Mouse (Mus musculus) bone marrow, adult 2 months (tissue): ENCODE measurements around the gene Eef2k. TPM values are rescaled to one million over a fixed set of nuclear protein-coding genes. Genes with fewer than 3 reads are reported as not detected.
"Not testable (repeated sequence)": the region's sequence is repeated elsewhere in the genome, so short reads cannot be mapped to it uniquely, and the experiment has no call there.

Source experiments
- H3K27ac ChIP-seq: fragments of 200-500 bp; 2 replicates; pipeline ENCODE4 v1.5.1; 2012; ENCODE audit warnings: low read depth, mild to moderate bottlenecking, control low read depth, inconsistent platforms, low read length; ENCODE audit not compliant: control insufficient read depth, poor library complexity, insufficient read depth
- H3K4me1 ChIP-seq: fragments of 200-500 bp; 2 replicates; pipeline ENCODE4 v1.6.1; 2011; ENCODE audit warnings: low read length; ENCODE audit not compliant: control insufficient read depth, insufficient read depth
- H3K4me3 ChIP-seq: fragments of 200-500 bp; replicated peaks from 2 replicates; pipeline ENCODE3; 2011; ENCODE audit warnings: mild to moderate bottlenecking, low read depth, low read length, control low read depth; ENCODE audit not compliant: control insufficient read depth
- CTCF ChIP-seq: fragments of 200-500 bp; IDR thresholded peaks from 2 replicates; pipeline ENCODE4 v1.5.1; 2011; ENCODE audit warnings: low read length, control low read depth; ENCODE audit not compliant: control insufficient read depth, insufficient read depth
- POLR2A ChIP-seq: fragments of 200-500 bp; IDR thresholded peaks from 2 replicates; pipeline ENCODE4 v1.6.1; 2011; ENCODE audit warnings: low read depth, mild to moderate bottlenecking, control low read depth, low read length, borderline replicate concordance; ENCODE audit not compliant: control insufficient read depth
- WGBS: fragments of 180-500 bp; shearing (Covaris S2); methylation state at CpG from one replicate; pipeline ENCODE4 v1.1.7; 2018; 5-methylcytosine and 5-hydroxymethylcytosine counted together
- polyA plus RNA-seq: library from polyadenylated mRNA; stranded (reverse); fragments of >200 nt; gene quantifications from 2 replicates; pipeline ENCODE4 v1.2.4, GENCODE M21; 2011; ENCODE audit warnings: low replicate concordance; ENCODE audit not compliant: missing spikeins, insufficient read depth, insufficient read length

Eef2k gene
- polyA plus RNA-seq, 1 experiment = 39.2 TPM

DNA sequence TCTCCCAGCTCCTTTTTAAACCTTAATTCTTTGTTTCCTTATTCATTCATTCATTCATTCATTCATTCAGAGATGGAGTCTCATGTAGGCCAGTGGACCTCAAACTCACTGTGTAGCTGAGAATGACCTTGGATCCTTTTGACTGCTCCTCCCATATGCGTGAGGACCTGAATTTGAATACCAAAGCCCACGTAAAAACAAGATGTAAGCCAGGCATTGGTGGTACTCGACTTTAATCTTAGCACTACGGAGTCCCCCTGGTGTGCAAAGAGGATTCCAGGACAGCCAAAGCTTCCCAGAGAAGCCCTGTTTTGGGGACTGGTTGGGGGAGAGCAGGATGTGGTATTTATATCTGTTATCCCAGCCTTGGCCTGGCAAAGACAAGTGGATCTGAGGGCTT, 57.6 kb downstream of the Eef2k start:
- 84% methylated on average over 4 of the region's 4 CpGs for WGBS
- no peak overlapping the region for H3K27ac ChIP-seq
- no peak overlapping the region for H3K4me3 ChIP-seq
- TF ChIP-seq POLR2A (no peak), CTCF (no peak)
- peaks cover 2% of the 10 kb centered on the region; the same call in 1 of the 2 replicates for H3K4me1 ChIP-seq

- WGBS = 50% methylated on average over 8 of the region's 8 CpGs
- Histone ChIP-seq H3K4me3 (no peak overlapping the region), H3K4me1 (peaks cover 2% of the 10 kb centered on the region; the same call in 1 of the 2 replicates), H3K27ac (no peak overlapping the region)
- TF ChIP-seq POLR2A (no peak), CTCF (no peak)
These were observed 59.1 kb downstream of the Eef2k start for GRCm38 (mm10) chr7:120901701-120902100.

- 84% methylated on average over 3 of the region's 3 CpGs for WGBS
- TF ChIP-seq POLR2A (no peak), CTCF (no peak)
- Histone ChIP-seq H3K4me1 (peaks cover 2% of the 10 kb centered on the region; the same call in 1 of the 2 replicates), H3K27ac (no peak overlapping the region), H3K4me3 (no peak overlapping the region)
These were observed 60.3 kb downstream of the Eef2k start for GRCm38 (mm10) chr7:120902931-120903330.

GRCm38 (mm10) chr7:120910172-120910571, 67.5 kb downstream of the Eef2k start:
- WGBS = 68% methylated on average over 3 of the region's 3 CpGs
- H3K4me1 ChIP-seq, H3K4me3 ChIP-seq, H3K27ac ChIP-seq: not testable (repeated sequence)

- not testable (repeated sequence) for H3K4me1 ChIP-seq, H3K4me3 ChIP-seq, H3K27ac ChIP-seq
- WGBS = 80% methylated on average over 6 of the region's 6 CpGs
These were observed 68.6 kb downstream of the Eef2k start for GRCm38 (mm10) chr7:120911268-120911667.

DNA sequence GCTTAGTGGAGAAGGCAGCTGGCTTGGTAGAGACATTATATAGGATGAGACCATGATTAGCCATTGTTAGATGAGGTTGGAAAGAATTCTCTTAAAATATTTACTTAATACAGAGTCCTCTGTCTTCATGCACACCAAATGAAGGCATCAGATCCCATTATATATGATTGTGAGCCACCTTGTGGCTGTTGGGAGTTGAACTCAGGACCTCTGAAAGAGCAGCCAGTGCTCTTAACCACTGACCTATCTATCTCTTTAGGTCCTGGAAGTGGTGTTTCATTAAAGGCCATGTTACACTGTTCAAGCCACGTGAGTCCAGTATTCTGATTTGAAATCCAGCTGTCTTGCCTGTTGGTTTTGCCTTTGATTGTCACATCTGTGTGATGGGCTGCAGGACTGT, 70.7 kb downstream of the Eef2k start:
- 14% methylated on average over 1 of the region's 1 CpGs for WGBS
- TF ChIP-seq POLR2A (no peak), CTCF (no peak)
- H3K4me1 ChIP-seq = no peaks in the 10 kb centered on the region
- H3K27ac ChIP-seq = no peak overlapping the region
- H3K4me3 ChIP-seq = no peak overlapping the region

GRCm38 (mm10) chr7:120916262-120916875, 73.7 kb downstream of the Eef2k start:
- WGBS = 61% methylated on average over 11 of the region's 11 CpGs
- H3K4me3 ChIP-seq = no peak overlapping the region
- no peaks in the 10 kb centered on the region for H3K4me1 ChIP-seq
- H3K27ac ChIP-seq = no peak overlapping the region
- TF ChIP-seq CTCF = no peak
- TF ChIP-seq POLR2A = no peak

DNA sequence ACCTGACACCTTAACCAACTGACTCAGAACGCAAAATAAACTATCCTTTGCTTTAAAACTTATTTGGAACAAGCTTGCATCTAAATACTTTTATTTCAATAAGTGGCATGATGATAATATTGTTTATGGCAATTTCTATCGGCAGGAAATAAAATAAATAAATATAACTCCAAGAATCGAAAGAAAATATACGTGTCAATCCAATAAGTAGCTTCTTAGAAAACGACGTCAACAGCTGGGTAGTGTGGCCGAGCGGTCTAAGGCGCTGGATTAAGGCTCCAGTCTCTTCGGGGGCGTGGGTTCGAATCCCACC, 74.6 kb downstream of the Eef2k start:
- H3K27ac ChIP-seq = no peak overlapping the region; the same call in 1 of the 2 replicates
- whole genome bisulfite sequencing = 4% methylated on average over 12 of the region's 12 CpGs
- TF ChIP-seq CTCF (no peak), POLR2A (no peak)
- H3K4me1 ChIP-seq = no peaks in the 10 kb centered on the region
- H3K4me3 ChIP-seq = peak overlapping the region; percentile 51
